Mouse (Mus musculus): ENCODE measurements around the gene Ankrd45. TPM values are rescaled to one million over a fixed set of nuclear protein-coding genes. Genes with fewer than 3 reads are reported as not detected.

Gene Ankrd45
- polyA plus RNA-seq (2012) = not detected in 2 replicates

- TF ChIP-seq GATA1 (IDR thresholded peaks at IDR 0.05; ENCODE audit: low read length) = no peak
Measured at GRCm38 (mm10) chr1:161142531-161143159, at the start of gene Ankrd45. Gene Ankrd45, plus strand, starts transcription at chr1:161142691.

GRCm38 (mm10) chr1:161099721-161100405 lies 42.6 kb upstream of the Ankrd45 start:
- TF ChIP-seq GATA1 (IDR thresholded peaks at IDR 0.05; ENCODE audit: low read length) = peak; percentile 56

- no peak for TF ChIP-seq GATA1 (IDR thresholded peaks at IDR 0.05; ENCODE audit: low read length)
Measured at GRCm38 (mm10) chr1:161103842-161104241, 38.6 kb upstream of the Ankrd45 start.

DNA sequence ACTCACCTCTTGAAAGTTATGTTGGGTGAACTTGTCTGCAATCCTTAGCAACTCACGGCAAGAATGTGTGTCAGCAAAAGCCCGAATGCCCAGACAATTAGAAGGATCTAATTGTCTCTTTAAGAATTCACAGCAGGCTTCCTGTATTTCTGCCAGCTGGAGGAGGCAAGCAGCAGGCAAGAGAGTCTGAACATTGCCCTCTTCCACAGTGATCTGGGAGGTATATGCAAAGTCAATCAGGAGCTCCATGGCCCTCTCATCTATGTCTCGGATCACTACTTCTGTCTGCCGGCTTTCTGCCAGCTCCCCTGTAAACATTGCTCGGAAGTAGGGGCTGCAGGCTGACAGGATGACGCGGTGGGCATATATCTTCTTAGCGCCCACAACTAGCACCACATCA lies 33.3 kb upstream of the Ankrd45 start:
- TF ChIP-seq GATA1 (IDR thresholded peaks at IDR 0.05; ENCODE audit: low read length) = no peak

GRCm38 (mm10) chr1:161114591-161114990 lies 27.9 kb upstream of the Ankrd45 start:
- no peak for TF ChIP-seq GATA1 (IDR thresholded peaks at IDR 0.05; ENCODE audit: low read length)

DNA sequence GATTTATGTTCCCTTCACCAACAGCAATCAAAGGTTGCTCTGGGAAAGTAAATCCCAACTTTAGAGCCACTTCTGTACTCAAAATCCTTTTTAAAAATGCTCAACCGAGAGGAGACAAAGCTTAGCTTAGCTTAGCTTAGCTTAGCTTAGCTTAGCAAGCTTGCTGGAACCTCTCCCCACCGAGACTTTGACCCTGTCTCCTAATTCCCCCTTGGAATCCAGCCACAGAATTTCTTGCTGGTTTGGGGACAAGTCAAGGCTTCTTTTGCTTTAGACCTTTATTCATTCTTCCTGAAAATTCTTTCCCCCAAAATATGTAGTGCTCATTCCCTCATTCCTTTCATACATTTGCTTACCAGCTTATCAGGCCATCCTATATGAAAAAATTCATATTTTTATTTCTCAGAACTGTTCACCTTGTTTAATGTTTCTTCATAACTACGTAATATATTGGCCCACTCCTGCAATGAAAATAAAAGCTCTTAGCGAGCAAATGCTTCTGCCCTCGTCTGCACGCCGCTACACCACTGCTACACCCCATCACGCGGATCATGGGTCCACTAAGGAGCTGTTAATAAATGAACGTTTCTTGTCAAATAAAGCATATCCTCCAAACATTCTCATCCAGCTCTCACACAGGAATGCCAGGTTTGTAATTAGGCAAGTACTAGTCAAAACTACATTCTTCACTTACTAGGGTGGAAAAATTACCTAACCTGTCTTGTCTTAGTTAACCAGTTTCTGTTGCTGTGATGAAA lies 19.7 kb upstream of the Ankrd45 start:
- TF ChIP-seq GATA1 (IDR thresholded peaks at IDR 0.05; ENCODE audit: low read length) = no peak

DNA sequence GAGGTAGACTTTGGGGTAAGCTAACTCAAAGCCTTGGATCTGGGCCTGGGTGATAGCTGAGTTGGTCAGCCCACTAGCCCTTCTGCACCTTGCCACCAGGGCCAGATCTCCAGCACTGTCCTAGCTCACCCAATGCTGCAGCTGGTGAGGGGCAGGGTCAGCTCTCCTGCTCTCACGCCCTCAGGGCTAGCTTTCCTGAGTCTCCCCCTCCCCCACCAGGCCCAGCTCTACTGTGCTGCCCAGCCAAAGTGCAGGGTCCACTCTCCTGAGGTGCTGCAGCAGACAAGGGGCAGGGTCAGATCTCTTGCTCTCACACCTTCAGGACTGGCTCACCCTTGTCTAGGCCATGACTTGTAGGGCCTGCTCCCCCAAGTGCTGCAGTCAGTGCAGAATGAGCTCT lies 16.0 kb upstream of the Ankrd45 start:
- TF ChIP-seq GATA1 (IDR thresholded peaks at IDR 0.05; ENCODE audit: low read length) = no peak

DNA sequence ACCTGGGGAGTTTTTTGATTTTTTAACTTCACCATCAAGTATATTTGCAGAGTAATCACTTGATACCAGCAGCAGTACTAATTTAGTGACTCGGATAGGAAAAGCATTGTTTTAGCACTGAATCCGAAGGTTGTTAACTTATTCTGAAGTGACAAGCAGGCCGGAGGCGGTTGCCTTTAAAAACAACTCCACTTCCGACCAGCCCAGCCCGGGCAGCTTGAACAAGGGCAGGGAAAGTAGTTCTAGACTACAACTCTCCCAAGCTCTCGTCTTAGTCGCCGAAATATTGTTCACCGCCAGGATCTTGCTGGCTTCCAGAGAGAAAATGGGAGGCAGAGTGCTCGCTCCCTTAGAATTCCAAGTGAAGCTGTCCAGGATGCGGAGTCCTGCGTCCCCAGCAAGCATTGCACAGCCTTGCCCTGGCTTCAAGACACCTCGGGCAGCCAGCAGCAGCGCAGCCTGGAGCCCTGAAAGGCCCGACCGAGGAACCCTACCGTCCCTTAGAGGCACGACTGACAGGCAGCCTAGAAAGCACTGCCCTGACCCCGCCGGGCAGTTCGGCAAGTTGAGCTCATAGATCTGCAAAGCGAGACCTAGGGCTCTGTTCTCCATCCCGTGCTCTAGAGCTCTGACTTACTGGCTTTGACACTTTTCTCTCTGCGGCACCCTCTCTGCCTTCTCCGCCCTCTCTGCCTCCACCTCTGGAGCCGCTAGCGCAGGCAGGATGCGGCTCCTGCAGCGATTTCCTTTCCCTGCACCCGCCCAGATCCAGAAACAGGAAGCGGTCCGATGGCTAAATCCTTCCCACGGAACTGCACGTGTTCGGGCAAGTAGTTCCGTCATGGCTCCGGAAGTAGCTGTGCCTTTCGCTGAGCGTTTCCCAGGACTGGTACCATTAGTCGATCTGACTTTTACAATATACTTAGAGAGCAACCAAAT lies 11.5 kb upstream of the Ankrd45 start, which contains the start of gene Klhl20:
Gene Klhl20 (minus strand): TSS at position 786 of the 939 bp plus-strand sequence.
- TF ChIP-seq GATA1 (IDR thresholded peaks at IDR 0.05; ENCODE audit: low read length) = no peak

- TF ChIP-seq GATA1 (IDR thresholded peaks at IDR 0.05; ENCODE audit: low read length) = no peak
Measured at GRCm38 (mm10) chr1:161139496-161139895, 3.0 kb upstream of the Ankrd45 start.

- no peak for TF ChIP-seq GATA1 (IDR thresholded peaks at IDR 0.05; ENCODE audit: low read length)
Measured at GRCm38 (mm10) chr1:161140026-161140762, 2.3 kb upstream of the Ankrd45 start.

- TF ChIP-seq GATA1 (IDR thresholded peaks at IDR 0.05; ENCODE audit: low read length) = no peak
Measured at GRCm38 (mm10) chr1:161143216-161143615, 725 bp downstream of the Ankrd45 start.

- no peak for TF ChIP-seq GATA1 (IDR thresholded peaks at IDR 0.05; ENCODE audit: low read length)
Measured at GRCm38 (mm10) chr1:161147888-161148287, 5.4 kb downstream of the Ankrd45 start.

GRCm38 (mm10) chr1:161151098-161151497 lies 8.6 kb downstream of the Ankrd45 start:
- TF ChIP-seq GATA1 (IDR thresholded peaks at IDR 0.05; ENCODE audit: low read length) = no peak

DNA sequence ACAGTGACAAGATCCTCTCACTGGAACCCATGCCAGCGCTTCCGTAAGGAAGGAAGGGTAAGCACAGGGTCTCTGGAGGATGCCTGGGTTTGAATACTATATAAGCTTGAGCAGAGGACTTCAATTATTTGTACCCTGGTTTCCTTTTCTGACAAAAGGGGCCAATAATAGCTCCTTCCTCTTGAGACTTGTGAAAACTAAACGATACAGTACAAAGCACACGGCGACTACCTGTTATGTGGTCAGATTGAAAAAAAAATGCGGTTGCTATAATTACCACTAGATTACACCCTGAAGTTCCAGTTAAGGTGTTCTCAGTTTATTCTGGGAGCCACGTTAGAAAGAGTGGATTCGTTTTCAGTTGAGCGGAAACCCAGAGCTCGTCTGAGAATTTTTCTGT lies 14.1 kb downstream of the Ankrd45 start:
- no peak for TF ChIP-seq GATA1 (IDR thresholded peaks at IDR 0.05; ENCODE audit: low read length)

GRCm38 (mm10) chr1:161159214-161159613 lies 16.7 kb downstream of the Ankrd45 start, which contains the start of gene Tex50:
Gene Tex50, minus strand, starts transcription at chr1:161159314.
- no peak for TF ChIP-seq GATA1 (IDR thresholded peaks at IDR 0.05; ENCODE audit: low read length)
